Mouse (Mus musculus) urinary bladder, postnatal 0 days (tissue): ENCODE data around the gene Aldh3a1. TPM values are rescaled to one million over a fixed set of nuclear protein-coding genes. Genes with fewer than 3 reads are reported as not detected.

Experiments used
- polyA plus RNA-seq: library from polyadenylated mRNA; unstranded; fragments of >200 nt; fragmentation: Nextera tagmentation; extraction: Ambion mirVana; gene quantifications from 2 replicates; pipeline ENCODE4 v1.2.1, GENCODE M21; 2015

Aldh3a1 gene
- 0.07 and 0.15 TPM in 2 replicates for polyA plus RNA-seq

DNA sequence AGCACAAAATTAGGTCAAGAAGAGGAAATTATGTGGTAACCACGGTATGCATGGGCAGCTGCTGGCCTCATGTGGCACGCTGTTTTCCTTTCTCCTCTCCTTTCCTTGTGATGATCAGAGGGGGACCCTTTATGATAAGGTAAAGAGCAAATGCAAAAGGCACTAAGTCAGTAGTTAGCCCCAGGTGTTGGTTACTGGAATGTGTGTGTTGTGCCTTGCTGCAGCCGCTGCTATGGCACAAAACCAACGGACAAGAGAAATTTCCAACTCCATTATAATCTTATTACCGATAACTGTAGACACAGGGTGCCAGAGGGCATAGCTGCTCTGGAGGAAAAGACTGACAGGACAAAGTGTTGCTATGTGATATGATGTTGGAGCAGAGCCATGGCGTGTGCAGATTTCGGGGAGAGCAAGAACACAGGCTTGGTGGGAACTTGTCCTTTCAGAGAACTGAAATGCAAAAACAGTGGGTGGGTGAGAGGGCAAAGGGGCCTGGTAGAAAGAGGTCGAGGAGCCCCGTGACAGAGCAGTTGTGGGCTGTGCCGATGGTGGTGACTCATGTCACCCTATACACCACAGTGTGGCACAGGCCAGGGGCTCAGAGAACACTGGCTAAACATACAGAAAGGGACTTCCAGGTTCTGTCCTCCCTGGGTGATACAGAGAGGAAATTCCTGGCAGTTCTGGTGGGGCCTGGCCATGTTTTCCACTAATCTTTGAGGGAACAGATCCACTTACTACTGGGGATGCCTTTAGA is at the start of gene Aldh3a1:
Gene Aldh3a1 (plus strand): TSS at position 51 of the 760 bp plus-strand sequence.

DNA sequence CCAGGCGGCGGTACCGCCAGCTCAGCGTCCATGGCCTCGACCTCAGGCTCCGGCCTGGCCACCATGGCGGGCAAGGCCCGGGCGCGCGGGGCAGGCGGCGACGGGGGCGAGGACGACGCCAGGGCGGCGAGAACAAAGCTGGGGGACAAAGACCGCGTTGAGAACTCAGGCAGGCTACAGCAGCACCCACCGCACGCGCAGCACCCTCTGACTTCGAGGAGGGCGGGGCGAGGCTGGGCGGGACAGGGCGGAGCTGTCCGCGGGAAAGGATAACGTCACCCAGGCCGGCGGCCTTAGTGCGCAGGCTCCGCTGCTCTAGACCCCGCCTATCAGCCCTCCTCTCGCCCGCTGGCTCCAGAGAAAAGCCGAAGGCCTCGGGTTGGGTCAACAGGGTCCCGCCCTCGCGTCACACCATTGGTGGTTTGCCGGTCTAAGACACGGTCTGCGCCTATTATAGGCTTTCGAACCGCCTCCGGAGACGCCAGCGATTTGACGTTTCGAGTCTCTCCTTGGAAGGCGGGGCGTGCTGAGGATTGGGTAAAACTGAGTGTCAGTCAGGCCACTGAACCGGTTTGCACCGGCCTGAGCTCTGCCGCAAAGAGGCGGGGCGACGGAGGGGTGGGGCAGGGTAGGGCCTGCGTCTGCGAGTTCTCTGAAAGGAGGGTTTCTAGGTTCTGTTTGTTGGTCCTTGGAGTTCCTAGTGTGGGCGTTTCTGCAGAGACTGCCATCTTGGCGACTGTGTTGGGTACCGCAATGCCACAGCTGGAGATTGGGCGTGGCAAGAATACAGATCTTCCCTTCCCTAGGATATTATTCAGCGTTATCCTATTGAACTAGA is 32.3 kb upstream of the Aldh3a1 start, which contains the start of gene Usp22:
Gene Usp22 (minus strand): TSS at position 235 of the 838 bp plus-strand sequence.

DNA sequence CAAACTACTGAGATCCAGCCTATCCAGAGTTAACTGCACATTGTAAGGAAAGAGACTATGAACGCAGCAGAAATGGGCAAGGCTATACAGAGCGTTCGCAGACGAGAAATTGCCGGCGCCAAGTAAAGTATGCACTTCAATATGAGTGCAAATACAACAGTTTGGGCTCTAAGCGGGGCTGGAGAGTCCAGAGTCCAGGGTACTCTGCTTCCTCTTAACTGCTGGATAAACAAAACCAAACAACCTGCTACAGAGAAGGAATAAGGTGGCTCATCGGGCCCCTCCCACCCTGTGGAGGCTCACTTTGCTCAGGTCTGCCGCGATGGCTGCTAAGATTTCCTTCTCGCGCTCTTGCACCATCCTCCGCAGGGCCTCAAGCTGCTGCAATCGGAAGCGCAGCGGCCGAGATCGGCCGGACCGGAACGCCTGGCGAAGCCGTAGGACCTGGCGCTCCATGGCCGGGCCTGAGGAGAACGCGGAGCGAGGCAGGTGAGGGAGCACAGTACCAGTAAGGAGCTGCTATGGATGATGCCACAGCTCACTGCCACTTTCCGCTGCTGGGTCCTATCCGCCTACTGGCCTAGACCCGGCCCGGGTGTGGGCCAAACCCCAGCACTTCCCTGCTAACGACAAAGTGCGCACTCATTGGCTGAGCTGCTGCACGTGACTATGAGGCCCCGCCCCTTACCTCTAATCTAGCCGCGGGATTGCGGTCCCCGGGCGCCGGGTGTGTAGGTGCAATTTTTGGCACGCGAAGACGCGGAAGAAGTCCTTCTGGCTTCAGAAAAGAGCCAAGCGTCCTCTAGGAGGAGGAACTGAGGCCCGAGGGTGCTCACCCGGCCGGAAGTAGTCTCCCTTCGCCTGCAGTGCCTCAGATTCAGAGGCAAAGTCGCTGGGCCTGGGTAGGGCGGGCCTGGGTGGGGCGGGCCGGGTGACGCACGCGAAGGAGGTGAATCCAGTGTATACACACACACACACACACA is 59.5 kb downstream of the Aldh3a1 start, which contains the start of gene Aldh3a2:
Gene Aldh3a2 (minus strand): TSS at position 914 of the 983 bp plus-strand sequence.

Other genes starting within 250 kb of the Aldh3a1 start
- 1.9 and 2.3 TPM in 2 replicates for gene Kcnj12, start 185.0 kb upstream of the Aldh3a1 start, polyA plus RNA-seq
- 1.7 and 3.0 TPM in 2 replicates for gene Tnfrsf13b, start 80.8 kb upstream of the Aldh3a1 start, polyA plus RNA-seq
- 31.5 and 32.3 TPM in 2 replicates for gene Usp22, start 32.5 kb upstream of the Aldh3a1 start, polyA plus RNA-seq
- gene Aldh3a2, start 59.9 kb downstream of the Aldh3a1 start, polyA plus RNA-seq: 28.6 and 29.1 TPM in 2 replicates
- gene Slc47a2, start 135.3 kb downstream of the Aldh3a1 start, polyA plus RNA-seq: not detected in 2 replicates
- 3.0 and 3.3 TPM in 2 replicates for gene Slc47a1, start 170.8 kb downstream of the Aldh3a1 start, polyA plus RNA-seq
- gene Rnf112, start 246.6 kb downstream of the Aldh3a1 start, polyA plus RNA-seq: 0.17 and 0.25 TPM in 2 replicates